Mouse (Mus musculus): ENCODE measurements around the gene Scn4b. TPM values are rescaled to one million over a fixed set of nuclear protein-coding genes. Genes with fewer than 3 reads are reported as not detected.

Gene Scn4b
- polyA plus RNA-seq, 1 experiment, result 1.0 TPM

DNA sequence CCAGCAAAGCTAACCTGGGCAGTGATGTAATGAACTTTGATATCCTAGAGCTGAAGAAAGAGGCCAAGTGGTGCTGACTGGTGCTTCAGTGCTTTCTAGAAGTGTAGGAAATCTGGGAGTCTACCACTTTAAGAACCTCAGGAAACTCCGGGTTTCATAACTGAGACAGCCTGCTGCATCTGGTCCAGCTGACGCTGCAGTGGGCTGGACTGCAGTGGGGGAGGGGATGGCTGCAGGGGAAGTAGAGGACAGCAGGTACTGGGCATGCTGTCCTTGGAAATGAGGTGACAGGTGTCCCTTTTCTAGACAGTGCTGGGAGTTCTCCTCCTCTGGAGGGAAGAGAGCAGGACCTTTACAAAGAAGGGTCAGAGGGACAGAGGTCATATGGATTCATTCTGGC, 43.6 kb downstream of the Scn4b start, which contains the start of gene BC049352:
BC049352 (plus strand) TSS at position 238 of the 400 bp plus-strand sequence.
- H3K4me3 ChIP-seq (replicated peaks; ENCODE audit: extremely low read depth, low read depth, low read length), result no peak within 1 kb of the TSS
- WGBS, result 2% methylated on average over 2 of the region's 2 CpGs
- no peak for DNase-seq

DNA sequence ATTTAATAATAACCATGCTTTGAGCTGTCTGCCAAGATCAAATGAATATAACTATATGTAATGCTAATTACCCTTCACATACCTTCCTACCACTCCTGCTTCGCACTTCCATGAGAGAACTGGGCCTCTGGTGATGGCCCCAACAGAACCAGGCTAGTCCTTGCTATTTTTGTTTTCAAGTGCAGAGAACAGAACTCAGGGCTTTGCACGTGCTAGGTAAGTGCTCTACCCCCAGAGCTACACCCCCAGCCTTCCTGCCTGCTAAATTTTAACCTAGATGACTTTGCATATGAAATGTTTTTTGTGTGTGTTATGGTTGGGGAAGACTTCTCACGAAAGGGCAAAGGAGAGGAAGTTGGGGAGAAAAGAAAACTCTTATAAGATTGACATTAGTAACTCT, 44.3 kb downstream of the Scn4b start:
- Histone ChIP-seq H3K4me3 (replicated peaks; ENCODE audit: extremely low read depth, low read depth, low read length) (no peak overlapping the region), H3K4me1 (ENCODE audit: control insufficient read depth, insufficient read depth, low read length) (no peaks in the 10 kb centered on the region)
- no peak for TF ChIP-seq POLR2A (IDR thresholded peaks at IDR 0.05; ENCODE audit: borderline replicate concordance, extremely low read depth, low read depth, low read length)
- no peak for TF ChIP-seq CTCF (IDR thresholded peaks at IDR 0.05; ENCODE audit: insufficient read depth, low read length)
- DNase-seq, result no peak
- WGBS, result 40% methylated on average over 3 of the region's 3 CpGs

More for the DNA sequence above, 43.6 kb downstream of the Scn4b start, which contains the start of gene BC049352:
- TF ChIP-seq POLR2A (IDR thresholded peaks at IDR 0.05; ENCODE audit: borderline replicate concordance, extremely low read depth, low read depth, low read length), result no peak
- no peak for TF ChIP-seq CTCF (IDR thresholded peaks at IDR 0.05; ENCODE audit: insufficient read depth, low read length)
- H3K4me1 ChIP-seq (ENCODE audit: control insufficient read depth, insufficient read depth, low read length), result no peaks in the 10 kb centered on the region

DNA sequence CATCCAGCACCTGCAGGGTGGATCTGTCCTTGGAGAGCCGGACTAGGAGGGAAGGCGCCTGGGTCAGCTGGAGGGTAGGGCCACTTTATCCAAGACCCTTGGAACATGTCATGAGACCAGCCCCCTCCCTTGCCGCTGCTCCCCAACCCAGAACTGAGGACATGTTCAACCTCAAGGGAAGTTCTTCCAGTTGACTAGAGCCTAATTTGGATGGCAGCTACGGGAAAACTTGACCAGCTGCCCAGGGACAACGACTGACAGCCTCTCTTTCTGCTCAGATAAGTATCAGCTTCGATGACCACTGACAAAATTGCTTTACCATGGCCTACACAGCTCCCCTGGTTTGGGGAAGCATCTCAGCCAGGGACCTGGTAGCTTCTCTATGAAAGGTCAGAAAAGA, 45.1 kb downstream of the Scn4b start:
- TF ChIP-seq CTCF (IDR thresholded peaks at IDR 0.05; ENCODE audit: insufficient read depth, low read length) (no peak), POLR2A (IDR thresholded peaks at IDR 0.05; ENCODE audit: borderline replicate concordance, extremely low read depth, low read depth, low read length) (no peak)
- DNase-seq, result no peak
- WGBS, result 78% methylated on average over 6 of the region's 6 CpGs

DNA sequence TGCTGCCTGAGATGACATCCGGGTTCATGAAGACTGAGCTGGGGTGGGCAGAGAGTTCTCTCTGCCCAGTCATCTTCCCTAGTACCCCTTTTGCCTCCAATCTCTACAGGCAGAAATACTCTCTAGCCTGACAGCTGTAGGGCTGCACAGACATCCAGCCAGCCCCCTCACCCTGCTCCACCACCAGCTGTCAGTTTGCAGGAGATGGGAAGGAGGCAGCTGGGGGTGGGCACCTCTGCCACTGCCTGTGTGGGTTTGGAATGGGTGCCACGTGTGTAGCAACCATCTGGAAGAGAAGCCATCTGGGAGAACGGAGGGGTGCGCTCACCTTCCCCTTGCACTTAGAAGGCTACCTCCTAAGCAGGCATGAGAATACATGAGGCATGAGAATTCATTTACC, 47.1 kb downstream of the Scn4b start:
- no peak for DNase-seq
- 67% methylated on average over 4 of the region's 4 CpGs for WGBS
- TF ChIP-seq POLR2A (IDR thresholded peaks at IDR 0.05; ENCODE audit: borderline replicate concordance, extremely low read depth, low read depth, low read length) (no peak), CTCF (IDR thresholded peaks at IDR 0.05; ENCODE audit: insufficient read depth, low read length) (no peak)
- no peak overlapping the region for H3K4me3 ChIP-seq (replicated peaks; ENCODE audit: extremely low read depth, low read depth, low read length)
- no peaks in the 10 kb centered on the region for H3K4me1 ChIP-seq (ENCODE audit: control insufficient read depth, insufficient read depth, low read length)

More for the DNA sequence above, 45.1 kb downstream of the Scn4b start:
- no peak overlapping the region for H3K4me3 ChIP-seq (replicated peaks; ENCODE audit: extremely low read depth, low read depth, low read length)
- no peaks in the 10 kb centered on the region for H3K4me1 ChIP-seq (ENCODE audit: control insufficient read depth, insufficient read depth, low read length)

DNA sequence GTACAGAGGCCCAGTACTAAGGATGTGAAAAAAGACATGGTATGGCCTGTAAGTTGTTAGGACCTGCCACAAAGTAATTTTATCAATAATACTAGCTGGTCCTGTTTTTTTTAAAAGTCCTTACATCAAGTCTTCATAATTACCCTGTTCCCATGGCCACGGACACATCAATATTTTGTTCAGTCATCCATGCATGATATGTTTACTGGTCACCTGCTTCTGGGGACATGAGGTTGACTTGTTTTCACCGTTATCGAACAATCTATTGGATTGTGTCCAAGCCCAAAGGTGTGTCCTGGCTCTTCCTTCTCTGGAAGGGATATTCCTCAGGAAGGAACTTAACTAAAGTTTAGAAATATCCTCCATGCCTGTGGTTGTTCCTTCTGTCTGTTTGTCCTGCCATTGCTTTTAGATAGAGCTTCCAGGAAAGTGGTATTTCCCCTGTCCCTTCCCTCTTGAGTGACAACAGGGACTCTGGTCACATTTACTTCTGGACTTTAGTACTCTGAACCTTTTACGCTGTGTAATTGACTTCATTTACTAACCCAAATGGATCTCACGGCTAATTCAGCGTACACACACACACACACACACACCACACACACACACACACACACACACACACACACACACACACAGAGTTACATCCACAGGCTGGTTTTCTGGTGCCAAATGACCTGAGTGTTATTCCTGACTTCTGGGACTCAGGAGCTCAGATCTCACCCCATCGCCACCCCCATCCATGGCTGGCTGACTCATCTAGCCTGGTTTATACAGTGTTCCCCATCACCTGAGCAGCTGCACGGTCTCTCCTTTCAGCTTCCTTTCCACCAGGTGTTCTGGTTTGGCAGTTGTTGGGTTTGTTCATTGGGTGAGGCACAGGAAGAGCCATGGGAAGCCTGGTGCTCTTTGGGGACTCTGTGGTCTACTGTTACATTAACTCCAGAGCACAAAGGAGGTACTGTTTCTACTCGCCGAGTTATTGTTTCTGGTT, 50.7 kb downstream of the Scn4b start:
- no peak for DNase-seq
- WGBS, result 76% methylated on average over 10 of the region's 10 CpGs
- Histone ChIP-seq H3K4me3 (replicated peaks; ENCODE audit: extremely low read depth, low read depth, low read length) (no peak overlapping the region), H3K4me1 (ENCODE audit: control insufficient read depth, insufficient read depth, low read length) (no peaks in the 10 kb centered on the region)
- TF ChIP-seq POLR2A (IDR thresholded peaks at IDR 0.05; ENCODE audit: borderline replicate concordance, extremely low read depth, low read depth, low read length) (no peak), CTCF (IDR thresholded peaks at IDR 0.05; ENCODE audit: insufficient read depth, low read length) (no peak)

DNA sequence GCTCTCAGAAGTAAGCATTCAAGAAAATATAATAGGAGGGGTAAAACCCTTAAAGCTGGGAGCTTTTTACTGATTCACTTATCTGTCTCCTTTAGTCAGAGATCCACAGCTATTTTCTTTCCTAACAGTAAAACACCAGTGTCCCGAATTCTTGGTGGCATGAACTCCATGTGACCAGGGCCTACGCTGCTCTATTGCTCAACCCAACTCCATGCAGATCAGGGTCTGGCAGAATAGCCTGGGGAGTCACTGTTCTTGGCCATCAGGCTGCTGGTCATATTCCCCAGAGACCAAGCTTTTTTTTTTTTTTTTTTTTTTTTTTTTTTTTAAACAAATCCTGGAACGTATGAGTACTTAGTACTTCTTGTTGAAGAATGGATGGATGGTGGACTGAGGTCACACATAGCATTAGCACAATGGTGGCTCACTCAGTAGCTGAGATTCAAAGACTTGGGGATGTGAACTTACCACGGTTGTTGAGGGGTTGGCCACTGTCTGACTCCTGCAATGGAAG, 51.5 kb downstream of the Scn4b start:
- DNase-seq, result no peak
- no peak for TF ChIP-seq CTCF (IDR thresholded peaks at IDR 0.05; ENCODE audit: insufficient read depth, low read length)
- TF ChIP-seq POLR2A (IDR thresholded peaks at IDR 0.05; ENCODE audit: borderline replicate concordance, extremely low read depth, low read depth, low read length), result no peak
- Histone ChIP-seq H3K4me1 (ENCODE audit: control insufficient read depth, insufficient read depth, low read length) (no peaks in the 10 kb centered on the region), H3K4me3 (replicated peaks; ENCODE audit: extremely low read depth, low read depth, low read length) (no peak overlapping the region)
- WGBS, result 74% methylated on average over 4 of the region's 4 CpGs

DNA sequence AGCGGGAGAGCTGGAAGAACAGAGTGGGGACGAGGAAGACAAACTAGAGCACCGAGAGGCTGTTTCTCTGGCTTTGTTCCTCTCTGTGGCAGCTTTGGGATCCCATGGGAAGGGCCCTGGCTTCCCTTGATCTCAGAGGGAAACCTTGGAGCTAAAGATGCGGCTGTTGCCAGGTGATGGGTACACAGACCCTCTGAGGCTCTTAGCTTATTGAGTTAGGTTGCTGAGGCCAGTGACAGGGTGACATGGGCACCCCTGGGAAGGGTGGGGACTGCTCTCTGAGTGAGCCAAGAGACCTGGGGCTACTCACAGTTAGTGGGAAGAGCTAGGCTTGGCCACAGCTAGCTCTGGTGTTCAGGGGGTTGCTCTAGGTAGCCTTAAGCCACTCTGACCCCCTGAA, 57.3 kb downstream of the Scn4b start:
- 67% methylated on average over 4 of the region's 4 CpGs for WGBS
- DNase-seq, result no peak

DNA sequence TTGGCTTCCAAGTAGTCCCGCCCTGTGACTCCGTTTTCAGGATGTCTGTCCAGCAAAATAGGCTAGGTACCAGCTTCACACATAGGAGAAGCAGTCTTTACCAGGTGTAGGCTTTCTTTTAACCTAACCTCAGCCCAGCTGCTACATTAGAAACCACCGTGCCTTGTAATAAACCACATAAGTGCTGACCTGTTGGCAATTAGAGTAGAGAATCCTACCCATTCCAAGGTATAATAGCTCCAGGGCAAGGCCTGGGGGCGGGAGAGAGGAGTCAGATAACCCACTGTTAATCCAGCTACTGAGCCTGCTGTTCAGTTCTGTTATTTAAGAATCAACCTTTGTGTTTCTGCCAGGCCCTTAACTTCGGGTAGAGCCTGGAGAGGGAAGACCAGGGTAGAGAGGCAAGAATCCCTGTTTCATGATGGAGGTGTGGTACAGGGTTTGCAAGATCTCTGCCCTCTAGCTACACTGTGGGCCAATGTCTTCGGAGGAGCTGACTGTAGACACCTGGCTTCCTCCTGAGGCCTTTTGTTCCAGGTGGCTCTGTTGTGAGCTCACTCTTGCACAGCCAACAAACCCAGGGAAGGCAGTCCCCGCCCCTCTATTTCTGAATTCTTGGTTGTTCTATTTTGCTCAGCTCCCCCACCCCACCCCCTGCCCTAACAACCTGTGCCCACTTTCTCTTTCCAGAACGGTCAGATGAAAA, 58.1 kb downstream of the Scn4b start:
- Histone ChIP-seq H3K4me1 (ENCODE audit: control insufficient read depth, insufficient read depth, low read length) (no peaks in the 10 kb centered on the region), H3K4me3 (replicated peaks; ENCODE audit: extremely low read depth, low read depth, low read length) (no peak overlapping the region)
- no peak for DNase-seq
- WGBS, result 75% methylated on average over 8 of the region's 8 CpGs
- TF ChIP-seq POLR2A (IDR thresholded peaks at IDR 0.05; ENCODE audit: borderline replicate concordance, extremely low read depth, low read depth, low read length), result no peak
- TF ChIP-seq CTCF (IDR thresholded peaks at IDR 0.05; ENCODE audit: insufficient read depth, low read length), result no peak

More for the DNA sequence above, 57.3 kb downstream of the Scn4b start:
- Histone ChIP-seq H3K4me1 (ENCODE audit: control insufficient read depth, insufficient read depth, low read length) (no peaks in the 10 kb centered on the region), H3K4me3 (replicated peaks; ENCODE audit: extremely low read depth, low read depth, low read length) (no peak overlapping the region)
- TF ChIP-seq CTCF (IDR thresholded peaks at IDR 0.05; ENCODE audit: insufficient read depth, low read length) (no peak), POLR2A (IDR thresholded peaks at IDR 0.05; ENCODE audit: borderline replicate concordance, extremely low read depth, low read depth, low read length) (no peak)

DNA sequence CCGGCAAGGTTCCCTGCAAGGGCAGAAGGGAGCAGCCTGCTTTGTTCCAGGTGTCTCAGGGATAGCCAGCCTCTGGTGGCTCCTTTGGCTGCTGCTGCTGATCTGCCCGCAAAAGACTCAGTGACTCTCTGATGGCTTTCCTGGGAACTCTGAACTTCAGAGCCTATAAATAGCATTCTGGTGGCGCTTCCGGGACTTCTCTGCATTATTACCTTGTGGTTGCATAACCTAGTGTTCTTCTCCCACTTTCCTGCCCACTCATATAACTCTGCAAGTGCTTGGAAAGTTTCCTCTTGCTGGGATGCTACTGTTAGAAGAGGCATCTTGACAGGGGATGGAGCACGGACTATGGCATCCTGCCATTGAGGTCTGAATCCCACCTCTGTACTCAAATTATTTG, 59.4 kb downstream of the Scn4b start:
- TF ChIP-seq CTCF (IDR thresholded peaks at IDR 0.05; ENCODE audit: insufficient read depth, low read length) (no peak), POLR2A (IDR thresholded peaks at IDR 0.05; ENCODE audit: borderline replicate concordance, extremely low read depth, low read depth, low read length) (no peak)
- Histone ChIP-seq H3K4me3 (replicated peaks; ENCODE audit: extremely low read depth, low read depth, low read length) (no peak overlapping the region), H3K4me1 (ENCODE audit: control insufficient read depth, insufficient read depth, low read length) (peaks cover 2% of the 10 kb centered on the region)
- DNase-seq, result no peak
- WGBS, result 60% methylated on average over 5 of the region's 5 CpGs

All from lung, adult 2 months (tissue).